Mouse (Mus musculus): ENCODE data around the gene Zc3h4. TPM values are rescaled to one million over a fixed set of nuclear protein-coding genes. Genes with fewer than 3 reads are reported as not detected.
A peak's percentile ranks its signal among the peaks of the same experiment; 100 is the strongest.

The Zc3h4 gene
- polyA plus RNA-seq, 1 experiment, result 59.1 TPM

DNA sequence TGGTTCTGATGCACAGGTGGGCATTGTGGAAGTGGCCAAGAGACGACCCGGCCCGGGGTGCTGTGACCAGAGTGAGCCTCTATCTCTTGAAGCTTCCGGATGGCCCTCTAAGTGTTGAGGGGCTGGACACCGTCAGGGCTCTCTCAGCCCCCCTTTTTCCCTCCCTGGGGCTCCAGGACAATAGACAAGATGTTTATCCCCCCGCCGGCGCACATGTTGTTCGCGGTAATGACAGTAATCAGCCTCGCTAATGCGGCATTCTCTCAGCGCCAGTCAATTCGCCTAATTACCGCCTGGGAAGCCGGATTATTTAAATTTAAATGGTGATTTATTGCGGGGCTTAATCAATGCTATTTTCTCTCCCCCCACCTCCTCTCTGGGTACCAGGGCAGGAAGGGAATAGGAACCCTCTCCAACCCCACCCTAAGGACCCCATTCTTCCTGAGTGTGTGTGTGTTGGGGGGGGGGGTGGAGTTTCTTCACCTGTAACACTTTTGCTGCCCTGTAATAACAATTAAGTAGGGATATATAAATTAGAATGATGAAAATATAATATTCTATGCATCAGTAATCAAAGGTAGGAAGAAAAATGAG is 71.5 kb downstream of the Zc3h4 start:
- Histone ChIP-seq H3K27me3 (replicated peaks) (peaks cover 89% of the 10 kb centered on the region), H3K9me3 (peaks cover 2% of the 10 kb centered on the region; the same call in 1 of the 2 replicates), H3K36me3 (replicated peaks; ENCODE audit: low read length) (no peaks in the 10 kb centered on the region), H3K4me1 (peaks cover 39% of the 10 kb centered on the region), H3K4me3 (replicated peaks) (no peak overlapping the region)
- TF ChIP-seq FLI1 (IDR thresholded peaks at IDR 0.05; ENCODE audit: low read length), result no peak
- TF ChIP-seq GATA1 (IDR thresholded peaks at IDR 0.05; ENCODE audit: borderline replicate concordance, low read length), result no peak

- H3K36me3 ChIP-seq (replicated peaks; ENCODE audit: low read length), result no peaks in the 10 kb centered on the region
- no peak overlapping the region for H3K4me3 ChIP-seq (replicated peaks)
- peaks cover 29% of the 10 kb centered on the region for H3K4me1 ChIP-seq
- TF ChIP-seq FLI1 (IDR thresholded peaks at IDR 0.05; ENCODE audit: low read length) (no peak), GATA1 (IDR thresholded peaks at IDR 0.05; ENCODE audit: borderline replicate concordance, low read length) (no peak)
- H3K9me3 ChIP-seq, result peaks cover 7% of the 10 kb centered on the region; the same call in 1 of the 2 replicates
- H3K27me3 ChIP-seq (replicated peaks), result peaks cover 85% of the 10 kb centered on the region
Observed at GRCm38 (mm10) chr7:16473847-16474246, 73.1 kb downstream of the Zc3h4 start.

DNA sequence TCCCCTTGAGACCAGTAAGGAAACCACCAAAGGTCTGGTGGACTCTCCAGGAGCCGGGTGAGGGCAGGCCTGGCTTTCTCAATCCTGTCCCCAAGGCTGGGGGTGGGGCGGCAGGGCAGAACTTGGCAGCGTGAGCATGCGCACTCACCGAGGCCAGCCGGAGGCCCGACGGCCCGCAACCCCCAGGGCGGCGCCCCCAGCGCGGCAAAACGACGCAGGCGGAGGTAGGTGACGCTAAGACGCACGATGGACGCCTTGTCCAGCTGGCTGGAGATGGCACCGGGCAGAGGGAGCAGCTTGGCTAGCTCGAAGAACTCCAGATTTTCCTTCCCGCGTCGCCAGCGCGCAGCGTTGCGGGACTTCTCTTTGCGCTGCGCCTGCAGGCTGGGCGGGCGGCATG is 73.7 kb downstream of the Zc3h4 start:
- peaks cover 7% of the 10 kb centered on the region; the same call in 1 of the 2 replicates for H3K9me3 ChIP-seq
- TF ChIP-seq FLI1 (IDR thresholded peaks at IDR 0.05; ENCODE audit: low read length), result no peak
- no peak for TF ChIP-seq GATA1 (IDR thresholded peaks at IDR 0.05; ENCODE audit: borderline replicate concordance, low read length)
- H3K4me3 ChIP-seq (replicated peaks), result peak overlapping the region; percentile 73
- peaks cover 29% of the 10 kb centered on the region for H3K4me1 ChIP-seq
- no peaks in the 10 kb centered on the region for H3K36me3 ChIP-seq (replicated peaks; ENCODE audit: low read length)
- H3K27me3 ChIP-seq (replicated peaks), result peaks cover 81% of the 10 kb centered on the region

DNA sequence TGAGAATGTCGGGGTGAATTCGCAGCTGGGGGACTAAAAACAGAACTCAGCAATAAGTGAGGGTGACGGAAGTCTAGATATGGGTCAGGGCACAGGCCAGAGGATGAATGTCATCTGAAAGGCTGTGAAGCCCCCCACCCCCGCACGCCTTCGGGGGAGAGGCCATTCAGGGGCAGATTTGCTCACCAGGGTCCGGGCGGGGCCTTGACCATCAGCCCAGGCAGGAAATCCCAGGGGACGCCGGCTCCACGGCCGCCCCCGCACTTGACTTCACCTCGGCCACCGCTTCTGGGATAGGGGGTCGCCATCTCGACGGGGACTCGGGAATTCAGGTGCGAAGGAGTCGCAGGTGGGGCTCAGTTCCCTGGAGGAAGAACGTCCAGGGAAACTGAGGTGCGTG is 74.6 kb downstream of the Zc3h4 start:
- H3K27me3 ChIP-seq (replicated peaks), result peaks cover 79% of the 10 kb centered on the region
- H3K4me1 ChIP-seq, result peaks cover 29% of the 10 kb centered on the region
- no peaks in the 10 kb centered on the region for H3K36me3 ChIP-seq (replicated peaks; ENCODE audit: low read length)
- TF ChIP-seq FLI1 (IDR thresholded peaks at IDR 0.05; ENCODE audit: low read length) (no peak), GATA1 (IDR thresholded peaks at IDR 0.05; ENCODE audit: borderline replicate concordance, low read length) (no peak)
- no peak overlapping the region for H3K4me3 ChIP-seq (replicated peaks)
- H3K9me3 ChIP-seq, result peaks cover 7% of the 10 kb centered on the region; the same call in 1 of the 2 replicates

GRCm38 (mm10) chr7:16475764-16476599 is 75.3 kb downstream of the Zc3h4 start:
- peaks cover 29% of the 10 kb centered on the region for H3K4me1 ChIP-seq
- H3K9me3 ChIP-seq, result peaks cover 7% of the 10 kb centered on the region; the same call in 1 of the 2 replicates
- H3K36me3 ChIP-seq (replicated peaks; ENCODE audit: low read length), result no peaks in the 10 kb centered on the region
- no peak for TF ChIP-seq FLI1 (IDR thresholded peaks at IDR 0.05; ENCODE audit: low read length)
- TF ChIP-seq GATA1 (IDR thresholded peaks at IDR 0.05; ENCODE audit: borderline replicate concordance, low read length), result no peak
- peak overlapping the region; percentile 62 for H3K4me3 ChIP-seq (replicated peaks)
- peaks cover 78% of the 10 kb centered on the region for H3K27me3 ChIP-seq (replicated peaks)

- Histone ChIP-seq H3K27me3 (replicated peaks) (peaks cover 77% of the 10 kb centered on the region), H3K9me3 (peaks cover 7% of the 10 kb centered on the region; the same call in 1 of the 2 replicates), H3K4me1 (peaks cover 29% of the 10 kb centered on the region), H3K36me3 (replicated peaks; ENCODE audit: low read length) (no peaks in the 10 kb centered on the region), H3K4me3 (replicated peaks) (peak overlapping the region; percentile 62)
- TF ChIP-seq FLI1 (IDR thresholded peaks at IDR 0.05; ENCODE audit: low read length) (no peak), GATA1 (IDR thresholded peaks at IDR 0.05; ENCODE audit: borderline replicate concordance, low read length) (no peak)
Observed at GRCm38 (mm10) chr7:16476600-16476989, 75.9 kb downstream of the Zc3h4 start.

DNA sequence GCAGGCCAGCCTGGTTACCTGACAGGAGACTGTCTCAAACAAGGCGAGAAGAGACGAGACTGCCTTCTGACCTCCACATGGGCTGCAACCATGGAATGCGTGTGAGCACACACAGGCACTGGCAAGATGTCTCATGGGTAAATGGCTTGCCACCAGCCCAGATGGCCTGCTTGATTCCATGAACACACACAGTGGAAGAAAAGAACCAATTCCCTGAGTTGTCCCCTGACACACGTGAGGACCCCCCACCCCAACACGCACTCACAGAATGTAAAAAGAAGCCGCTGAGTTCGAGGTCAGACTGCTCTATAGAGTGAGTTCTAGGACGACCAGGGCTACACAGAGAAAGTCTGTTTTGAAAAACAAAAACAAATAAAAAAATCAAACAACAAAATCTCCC is 76.9 kb downstream of the Zc3h4 start, which contains the start of gene Npas1:
TSS of gene Npas1 (minus strand) at position 101 of the 400 bp plus-strand sequence.
- Histone ChIP-seq H3K4me1 (peaks cover 23% of the 10 kb centered on the region), H3K9me3 (peaks cover 10% of the 10 kb centered on the region), H3K36me3 (replicated peaks; ENCODE audit: low read length) (no peaks in the 10 kb centered on the region), H3K27me3 (replicated peaks) (peaks cover 75% of the 10 kb centered on the region), H3K4me3 (replicated peaks) (peak within 1 kb of the TSS; percentile 62)
- TF ChIP-seq GATA1 (IDR thresholded peaks at IDR 0.05; ENCODE audit: borderline replicate concordance, low read length), result no peak
- no peak for TF ChIP-seq FLI1 (IDR thresholded peaks at IDR 0.05; ENCODE audit: low read length)

Other genes starting within 250 kb of the Zc3h4 start
- 1.4 TPM in 1 of 2 replicates, not detected in the other for gene Meis3, start 225.8 kb upstream of the Zc3h4 start, polyA plus RNA-seq (2012; ENCODE audit: insufficient read depth, low replicate concordance)
- gene Dhx34, start 178.9 kb upstream of the Zc3h4 start, polyA plus RNA-seq (2012; ENCODE audit: insufficient read depth, low replicate concordance), result 29.7 and 75.4 TPM in 2 replicates
- gene C5ar2, start 156.8 kb upstream of the Zc3h4 start, polyA plus RNA-seq (2012; ENCODE audit: insufficient read depth, low replicate concordance), result 0.04 TPM in 1 of 2 replicates, not detected in the other
- 2.0 and 6.6 TPM in 2 replicates for gene C5ar1, start 141.4 kb upstream of the Zc3h4 start, polyA plus RNA-seq (2012; ENCODE audit: insufficient read depth, low replicate concordance)
- 53.8 and 168 TPM in 2 replicates for gene Inafm1, start 127.3 kb upstream of the Zc3h4 start, polyA plus RNA-seq (2012; ENCODE audit: insufficient read depth, low replicate concordance)
- 27.8 and 101 TPM in 2 replicates for gene Ccdc9, start 114.1 kb upstream of the Zc3h4 start, polyA plus RNA-seq (2012; ENCODE audit: insufficient read depth, low replicate concordance)
- 1,043 and 5,254 TPM in 2 replicates for gene Bbc3, start 92.5 kb upstream of the Zc3h4 start, polyA plus RNA-seq (2012; ENCODE audit: insufficient read depth, low replicate concordance)
- gene Sae1, start 13.1 kb upstream of the Zc3h4 start, polyA plus RNA-seq (2012; ENCODE audit: insufficient read depth, low replicate concordance), result 4.3 and 20.1 TPM in 2 replicates
- 185 and 233 TPM in 2 replicates for gene Tmem160, start 51.9 kb downstream of the Zc3h4 start, polyA plus RNA-seq (2012; ENCODE audit: insufficient read depth, low replicate concordance)
- gene Npas1, start 76.8 kb downstream of the Zc3h4 start, polyA plus RNA-seq (2012; ENCODE audit: insufficient read depth, low replicate concordance), result not detected in 2 replicates
- 2.7 TPM in 2 replicates for gene Arhgap35, start 214.1 kb downstream of the Zc3h4 start, polyA plus RNA-seq (2012; ENCODE audit: insufficient read depth, low replicate concordance)